Mouse (Mus musculus) hindbrain, embryonic 15.5 days (tissue): ENCODE measurements at regions not wholly inside any gene's neighbourhood (a gene's known extent, or its start where the extent isn't known, plus 50 kb on each side); places are given as distances from the start of the nearest gene placed in this dataset.
A peak's percentile ranks its signal among the peaks of the same experiment; 100 is the strongest.

ENCODE experiments used
- ATAC-seq: fragments of 200-750 bp; cut with Nextera tagmentation; 2 replicates; pipeline ENCODE4 v1.8.0; 2017; ENCODE audit warnings: low read depth, moderate number of reproducible peaks, moderate TSS enrichment; ENCODE audit not compliant: low FRiP score
- H3K27ac ChIP-seq: fragments of 300-500 bp; sonication (generic); replicated peaks from 2 replicates; pipeline ENCODE4 v1.5.1; 2015; ENCODE audit warnings: mild to moderate bottlenecking, inconsistent platforms
- H3K27me3 ChIP-seq: fragments of 300-500 bp; sonication (generic); 2 replicates; pipeline ENCODE4 v1.6.1; 2015; ENCODE audit warnings: control low read depth, inconsistent platforms
- H3K36me3 ChIP-seq: fragments of 300-500 bp; sonication (generic); 2 replicates; pipeline ENCODE4 v1.6.1; 2015; ENCODE audit warnings: control low read depth, inconsistent platforms
- H3K4me1 ChIP-seq: fragments of 300-500 bp; sonication (generic); replicated peaks from 2 replicates; pipeline ENCODE4 v1.6.1; 2015; ENCODE audit warnings: control low read depth, inconsistent platforms
- H3K4me2 ChIP-seq: fragments of 300-500 bp; sonication (generic); 2 replicates; pipeline ENCODE4 v1.6.1; 2015; ENCODE audit warnings: moderate library complexity, mild to moderate bottlenecking, inconsistent platforms
- H3K4me3 ChIP-seq: fragments of 300-500 bp; sonication (generic); 2 replicates; pipeline ENCODE4 v1.5.1; 2015; ENCODE audit warnings: mild to moderate bottlenecking, inconsistent platforms
- H3K9ac ChIP-seq: fragments of 300-500 bp; sonication (generic); 2 replicates; pipeline ENCODE4 v1.6.1; 2015; ENCODE audit warnings: inconsistent platforms
- H3K9me3 ChIP-seq: fragments of 300-500 bp; sonication (generic); 2 replicates; pipeline ENCODE4 v1.6.1; 2016; ENCODE audit warnings: control low read depth, inconsistent platforms
- WGBS: fragments of 180-500 bp; shearing (Covaris S2); methylation state at CpG from one replicate; pipeline ENCODE4 v1.1.7; 2015; 5-methylcytosine and 5-hydroxymethylcytosine counted together

- ATAC-seq, result no peak
- no peak overlapping the region for H3K4me2 ChIP-seq
Measured at GRCm38 (mm10) chr4:33582986-33583720, 273.0 kb downstream of the Rngtt start.

GRCm38 (mm10) chr4:33583979-33584907 is 274.1 kb downstream of the Rngtt start:
- no peak for ATAC-seq
- H3K4me2 ChIP-seq, result no peak overlapping the region
- no peak overlapping the region for H3K27ac ChIP-seq
- H3K4me3 ChIP-seq, result no peak overlapping the region
- no peaks in the 10 kb centered on the region for H3K9me3 ChIP-seq
- 92% methylated on average over 22 of the region's 22 CpGs for WGBS
- no peaks in the 10 kb centered on the region for H3K27me3 ChIP-seq
- H3K4me1 ChIP-seq, result peaks cover 22% of the 10 kb centered on the region
- no peak overlapping the region for H3K9ac ChIP-seq
- no peaks in the 10 kb centered on the region for H3K36me3 ChIP-seq

More at GRCm38 (mm10) chr4:33582986-33583720, 273.0 kb downstream of the Rngtt start:
- H3K4me3 ChIP-seq, result no peak overlapping the region
- H3K27ac ChIP-seq, result no peak overlapping the region
- whole genome bisulfite sequencing, result 75% methylated on average over 15 of the region's 15 CpGs
- no peak overlapping the region for H3K9ac ChIP-seq
- peaks cover 19% of the 10 kb centered on the region for H3K4me1 ChIP-seq
- no peaks in the 10 kb centered on the region for H3K27me3 ChIP-seq
- H3K36me3 ChIP-seq, result no peaks in the 10 kb centered on the region
- H3K9me3 ChIP-seq, result no peaks in the 10 kb centered on the region

GRCm38 (mm10) chr4:33585821-33586220 is 275.7 kb downstream of the Rngtt start:
- H3K4me2 ChIP-seq, result no peak overlapping the region
- 77% methylated on average over 6 of the region's 6 CpGs for whole genome bisulfite sequencing
- H3K4me3 ChIP-seq, result no peak overlapping the region
- peaks cover 26% of the 10 kb centered on the region for H3K4me1 ChIP-seq
- ATAC-seq, result no peak
- H3K27me3 ChIP-seq, result no peaks in the 10 kb centered on the region
- no peak overlapping the region for H3K9ac ChIP-seq
- no peaks in the 10 kb centered on the region for H3K9me3 ChIP-seq
- H3K36me3 ChIP-seq, result no peaks in the 10 kb centered on the region
- H3K27ac ChIP-seq, result peak overlapping the region; percentile 70; the same call in 1 of the 2 replicates

GRCm38 (mm10) chr4:33586290-33586614 is 276.1 kb downstream of the Rngtt start:
- H3K4me3 ChIP-seq, result no peak overlapping the region
- H3K4me2 ChIP-seq, result peak overlapping the region; percentile 47
- H3K36me3 ChIP-seq, result no peaks in the 10 kb centered on the region
- H3K27me3 ChIP-seq, result no peaks in the 10 kb centered on the region
- H3K9ac ChIP-seq, result no peak overlapping the region
- peaks cover 26% of the 10 kb centered on the region for H3K4me1 ChIP-seq
- WGBS, result 30% methylated on average over 4 of the region's 4 CpGs
- no peaks in the 10 kb centered on the region for H3K9me3 ChIP-seq
- peak overlapping the region; percentile 70 for H3K27ac ChIP-seq
- peak; percentile 52 for ATAC-seq

GRCm38 (mm10) chr4:33586615-33587451 is 276.7 kb downstream of the Rngtt start:
- H3K36me3 ChIP-seq, result no peaks in the 10 kb centered on the region
- WGBS, result 6% methylated on average over 15 of the region's 15 CpGs
- ATAC-seq, result peak; percentile 88
- H3K27ac ChIP-seq, result peak overlapping the region; percentile 70
- no peaks in the 10 kb centered on the region for H3K27me3 ChIP-seq
- H3K4me2 ChIP-seq, result peak overlapping the region; percentile 47
- no peaks in the 10 kb centered on the region for H3K9me3 ChIP-seq
- H3K4me1 ChIP-seq, result peaks cover 26% of the 10 kb centered on the region
- H3K9ac ChIP-seq, result peak overlapping the region; percentile 6; the same call in 1 of the 2 replicates
- H3K4me3 ChIP-seq, result peak overlapping the region; percentile 24

GRCm38 (mm10) chr4:33587666-33588065 is 277.6 kb downstream of the Rngtt start:
- no peak for ATAC-seq
- Histone ChIP-seq H3K36me3 (no peaks in the 10 kb centered on the region), H3K9ac (no peak overlapping the region), H3K4me1 (peaks cover 26% of the 10 kb centered on the region), H3K27ac (0 out of 2 replicates have a peak overlapping the region, but pooled peaks have one; percentile 70), H3K4me3 (no peak overlapping the region), H3K4me2 (peak overlapping the region; percentile 47; the same call in 1 of the 2 replicates), H3K27me3 (no peaks in the 10 kb centered on the region), H3K9me3 (peaks cover 6% of the 10 kb centered on the region; the same call in 1 of the 2 replicates)
- 65% methylated on average over 11 of the region's 11 CpGs for WGBS

- Histone ChIP-seq H3K36me3 (no peaks in the 10 kb centered on the region), H3K27ac (no peak overlapping the region), H3K4me2 (no peak overlapping the region), H3K4me3 (no peak overlapping the region), H3K9me3 (peaks cover 6% of the 10 kb centered on the region; the same call in 1 of the 2 replicates), H3K27me3 (no peaks in the 10 kb centered on the region), H3K9ac (no peak overlapping the region), H3K4me1 (peaks cover 26% of the 10 kb centered on the region)
- WGBS, result 78% methylated on average over 5 of the region's 5 CpGs
- no peak for ATAC-seq
Measured at GRCm38 (mm10) chr4:33588127-33588526, 278.0 kb downstream of the Rngtt start.

- H3K4me2 ChIP-seq, result peak overlapping the region; percentile 39
- WGBS, result 4% methylated on average over 8 of the region's 8 CpGs
- no peaks in the 10 kb centered on the region for H3K36me3 ChIP-seq
- peaks cover 26% of the 10 kb centered on the region for H3K4me1 ChIP-seq
- H3K27me3 ChIP-seq, result no peaks in the 10 kb centered on the region
- H3K27ac ChIP-seq, result no peak overlapping the region
- no peak overlapping the region; the same call in 1 of the 2 replicates for H3K9ac ChIP-seq
- peaks cover 6% of the 10 kb centered on the region; the same call in 1 of the 2 replicates for H3K9me3 ChIP-seq
- no peak overlapping the region for H3K4me3 ChIP-seq
- peak; percentile 32; the same call in 1 of the 2 replicates for ATAC-seq
Measured at GRCm38 (mm10) chr4:33589207-33589606, 279.1 kb downstream of the Rngtt start.

GRCm38 (mm10) chr4:33594997-33595657 is 285.0 kb downstream of the Rngtt start:
- WGBS, result 34% methylated on average over 11 of the region's 11 CpGs
- ATAC-seq, result peak; percentile 49; the same call in 1 of the 2 replicates
- Histone ChIP-seq H3K4me3 (no peak overlapping the region), H3K9me3 (peaks cover 6% of the 10 kb centered on the region; the same call in 1 of the 2 replicates), H3K4me1 (peaks cover 6% of the 10 kb centered on the region), H3K4me2 (no peak overlapping the region), H3K27ac (peak overlapping the region; percentile 55; the same call in 1 of the 2 replicates), H3K9ac (no peak overlapping the region), H3K36me3 (no peaks in the 10 kb centered on the region), H3K27me3 (no peaks in the 10 kb centered on the region)

GRCm38 (mm10) chr4:33595763-33596162 is 285.7 kb downstream of the Rngtt start:
- no peak overlapping the region for H3K4me2 ChIP-seq
- no peaks in the 10 kb centered on the region for H3K27me3 ChIP-seq
- H3K4me1 ChIP-seq, result peaks cover 6% of the 10 kb centered on the region
- H3K9me3 ChIP-seq, result peaks cover 6% of the 10 kb centered on the region; the same call in 1 of the 2 replicates
- WGBS, result 72% methylated on average over 9 of the region's 9 CpGs
- peak overlapping the region; percentile 55; the same call in 1 of the 2 replicates for H3K27ac ChIP-seq
- H3K9ac ChIP-seq, result no peak overlapping the region
- no peak overlapping the region for H3K4me3 ChIP-seq
- peak; percentile 57; the same call in 1 of the 2 replicates for ATAC-seq
- no peaks in the 10 kb centered on the region for H3K36me3 ChIP-seq

GRCm38 (mm10) chr4:33599966-33600365 is 289.9 kb downstream of the Rngtt start:
- Histone ChIP-seq H3K27ac (no peak overlapping the region), H3K9ac (no peak overlapping the region), H3K9me3 (no peaks in the 10 kb centered on the region), H3K27me3 (no peaks in the 10 kb centered on the region), H3K4me2 (no peak overlapping the region), H3K36me3 (no peaks in the 10 kb centered on the region), H3K4me3 (no peak overlapping the region), H3K4me1 (peaks cover 12% of the 10 kb centered on the region)
- 72% methylated on average over 1 of the region's 1 CpGs for WGBS
- ATAC-seq, result no peak
